Mouse (Mus musculus): Measurements from ENCODE around the gene Taar8a. TPM values are rescaled to one million over a fixed set of nuclear protein-coding genes. Genes with fewer than 3 reads are reported as not detected.
"Not testable (repeated sequence)": the region's sequence is repeated elsewhere in the genome, so short reads cannot be mapped to it uniquely, and the experiment has no call there.

Gene Taar8a
- polyA plus RNA-seq, 1 experiment from 2014 or later = not detected

DNA sequence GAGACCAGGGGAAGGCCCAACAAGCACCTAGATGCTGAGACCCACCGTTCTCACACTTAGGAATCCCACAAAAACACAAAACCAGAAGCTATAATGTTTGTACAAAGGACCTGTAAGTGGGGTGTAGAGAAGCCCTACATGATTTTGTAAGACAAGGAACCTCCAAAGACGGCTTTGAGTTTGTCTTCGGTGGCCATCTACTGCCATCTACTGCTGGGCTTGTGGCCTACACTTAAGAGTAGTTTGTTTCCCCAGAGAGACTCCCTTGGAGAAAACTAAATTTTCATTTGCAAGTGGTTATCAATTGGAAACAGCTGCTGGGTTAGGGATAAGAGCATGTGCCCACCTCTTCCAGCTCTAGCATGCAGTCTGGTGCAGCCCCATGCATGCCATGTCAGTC lies 3.9 kb downstream of the Taar8a start:
- DNase-seq (ENCODE audit: low spot score) (peak; percentile 62), ATAC-seq (ENCODE audit: low FRiP score) (no peak)
- Histone ChIP-seq H3K27ac (no peak overlapping the region), H3K9me3 (ENCODE audit: control insufficient read depth, low read length) (no peaks in the 10 kb centered on the region), H3K4me2 (replicated peaks) (no peak overlapping the region), H3K4me3 (replicated peaks; ENCODE audit: low read length) (no peak overlapping the region), H3K4me1 (replicated peaks; ENCODE audit: control insufficient read depth, insufficient read depth, low read length) (no peaks in the 10 kb centered on the region), H3K27me3 (ENCODE audit: control insufficient read depth, insufficient read depth, low read length) (no peaks in the 10 kb centered on the region), H3K9ac (no peak overlapping the region), H3K36me3 (replicated peaks; ENCODE audit: control insufficient read depth, insufficient read depth) (no peaks in the 10 kb centered on the region)
- 44% methylated on average over 3 of the region's 3 CpGs for WGBS

DNA sequence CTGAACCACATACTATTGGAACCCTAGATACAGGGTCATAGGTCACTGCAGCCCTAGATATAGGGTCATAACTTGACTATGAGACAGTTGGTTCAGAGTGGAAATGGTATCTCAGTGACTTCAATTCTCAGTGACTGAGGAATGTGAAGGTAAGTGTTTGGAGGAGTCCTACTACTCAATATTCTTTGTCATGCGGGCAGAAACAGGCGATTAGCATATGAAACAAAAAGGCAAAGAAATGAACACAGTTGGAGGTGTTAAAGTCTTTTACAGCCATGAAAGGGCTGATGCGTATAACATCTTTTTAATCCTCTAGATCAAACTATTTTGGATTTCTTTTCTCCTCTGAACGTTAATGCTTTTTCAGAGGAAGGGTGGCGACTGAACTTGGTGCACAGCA lies 9.6 kb downstream of the Taar8a start:
- Histone ChIP-seq H3K4me3 (replicated peaks; ENCODE audit: low read length) (no peak overlapping the region), H3K4me2 (replicated peaks) (no peak overlapping the region), H3K27ac (no peak overlapping the region), H3K9me3 (ENCODE audit: control insufficient read depth, low read length) (no peaks in the 10 kb centered on the region), H3K9ac (no peak overlapping the region), H3K27me3 (ENCODE audit: control insufficient read depth, insufficient read depth, low read length) (no peaks in the 10 kb centered on the region), H3K4me1 (replicated peaks; ENCODE audit: control insufficient read depth, insufficient read depth, low read length) (no peaks in the 10 kb centered on the region), H3K36me3 (replicated peaks; ENCODE audit: control insufficient read depth, insufficient read depth) (no peaks in the 10 kb centered on the region)
- 55% methylated on average over 5 of the region's 5 CpGs for WGBS
- no peak for DNase-seq (ENCODE audit: low spot score)
- no peak for ATAC-seq (ENCODE audit: low FRiP score)

DNA sequence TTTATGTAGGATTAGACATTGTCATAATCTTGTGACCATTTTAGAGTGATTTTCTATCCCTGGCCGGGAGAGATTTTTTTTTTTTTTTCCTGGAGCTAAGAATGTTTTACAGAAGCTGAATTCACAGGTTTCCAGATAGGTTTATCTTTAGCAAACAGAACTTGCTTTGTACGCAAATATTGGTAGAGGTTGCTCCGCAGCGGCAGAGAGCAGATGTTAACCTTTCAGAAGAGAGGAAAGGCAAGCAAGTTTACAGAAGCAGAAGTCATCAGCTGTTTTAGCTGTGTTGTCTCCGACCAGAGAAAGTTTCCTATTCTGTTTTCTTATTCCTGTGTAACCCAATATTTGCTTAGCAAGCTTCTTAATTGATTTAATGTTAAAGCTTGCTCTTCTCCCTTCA lies 10.3 kb downstream of the Taar8a start:
- H3K4me3 ChIP-seq (replicated peaks; ENCODE audit: low read length) = no peak overlapping the region
- H3K36me3 ChIP-seq (replicated peaks; ENCODE audit: control insufficient read depth, insufficient read depth) = no peaks in the 10 kb centered on the region
- H3K9me3 ChIP-seq (ENCODE audit: control insufficient read depth, low read length) = no peaks in the 10 kb centered on the region
- H3K9ac ChIP-seq = no peak overlapping the region
- H3K4me2 ChIP-seq (replicated peaks) = no peak overlapping the region
- no peak for DNase-seq (ENCODE audit: low spot score)
- ATAC-seq (ENCODE audit: low FRiP score) = no peak
- WGBS = 87% methylated on average over 5 of the region's 5 CpGs
- no peak overlapping the region for H3K27ac ChIP-seq
- H3K27me3 ChIP-seq (ENCODE audit: control insufficient read depth, insufficient read depth, low read length) = no peaks in the 10 kb centered on the region
- no peaks in the 10 kb centered on the region for H3K4me1 ChIP-seq (replicated peaks; ENCODE audit: control insufficient read depth, insufficient read depth, low read length)

DNA sequence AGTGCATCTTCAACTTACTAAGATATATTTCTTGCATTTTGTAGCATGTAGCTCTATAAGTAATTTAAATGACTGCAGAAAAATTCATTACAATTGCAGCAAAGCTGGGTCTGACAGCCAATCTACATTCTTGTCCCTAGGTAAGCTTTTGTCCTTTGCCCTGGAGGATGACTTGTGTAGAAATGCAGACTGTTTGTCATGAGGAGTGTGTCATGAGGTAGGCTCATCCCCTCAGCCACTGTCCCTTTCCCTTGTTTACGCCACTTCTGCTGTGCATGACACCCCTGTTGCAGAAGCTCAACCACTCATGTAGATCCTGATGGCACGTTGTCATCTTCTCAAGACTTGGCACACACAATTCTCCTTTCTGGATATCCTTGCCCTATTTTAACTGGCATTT lies 10.9 kb downstream of the Taar8a start:
- DNase-seq (ENCODE audit: low spot score) = no peak

DNA sequence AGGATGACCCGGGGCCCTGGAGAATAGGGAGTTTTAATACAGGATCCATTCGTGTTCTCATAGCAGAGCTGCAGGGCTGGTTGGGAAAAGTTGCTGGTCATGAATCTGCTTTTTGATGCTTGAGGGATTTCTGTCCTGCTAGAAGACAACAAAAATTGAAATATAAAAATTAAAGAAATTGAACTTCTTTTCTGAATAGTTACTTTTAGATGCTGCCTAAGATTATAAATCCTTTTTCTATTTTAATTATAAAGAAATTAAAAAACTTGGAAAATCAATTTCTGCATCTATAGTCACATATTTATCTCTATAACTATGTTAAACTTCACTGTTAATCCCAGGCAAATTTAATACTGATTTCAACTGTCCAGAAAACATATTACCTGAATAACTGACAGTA lies 15.9 kb downstream of the Taar8a start, which contains the start of gene Taar8b:
Taar8b (minus strand) TSS at position 101 of the 400 bp plus-strand sequence.
- Histone ChIP-seq H3K4me3 (replicated peaks; ENCODE audit: low read length) (no peak within 1 kb of the TSS), H3K27ac (no peak within 1 kb of the TSS), H3K9ac (no peak within 1 kb of the TSS), H3K36me3 (replicated peaks; ENCODE audit: control insufficient read depth, insufficient read depth) (no peaks in the 10 kb centered on the region), H3K9me3 (ENCODE audit: control insufficient read depth, low read length) (no peaks in the 10 kb centered on the region), H3K27me3 (ENCODE audit: control insufficient read depth, insufficient read depth, low read length) (no peaks in the 10 kb centered on the region), H3K4me2 (replicated peaks) (no peak within 1 kb of the TSS), H3K4me1 (replicated peaks; ENCODE audit: control insufficient read depth, insufficient read depth, low read length) (no peaks in the 10 kb centered on the region)
- DNase-seq (ENCODE audit: low spot score) = no peak
- 74% methylated on average over 2 of the region's 2 CpGs for WGBS
- ATAC-seq (ENCODE audit: low FRiP score) = no peak

More for the DNA sequence above, 10.9 kb downstream of the Taar8a start:
- Histone ChIP-seq H3K9me3 (ENCODE audit: control insufficient read depth, low read length) (no peaks in the 10 kb centered on the region), H3K4me3 (replicated peaks; ENCODE audit: low read length) (no peak overlapping the region), H3K36me3 (replicated peaks; ENCODE audit: control insufficient read depth, insufficient read depth) (no peaks in the 10 kb centered on the region), H3K27ac (no peak overlapping the region), H3K27me3 (ENCODE audit: control insufficient read depth, insufficient read depth, low read length) (no peaks in the 10 kb centered on the region), H3K4me1 (replicated peaks; ENCODE audit: control insufficient read depth, insufficient read depth, low read length) (no peaks in the 10 kb centered on the region), H3K4me2 (replicated peaks) (no peak overlapping the region), H3K9ac (no peak overlapping the region)
- WGBS = 89% methylated on average over 2 of the region's 2 CpGs
- no peak for ATAC-seq (ENCODE audit: low FRiP score)

DNA sequence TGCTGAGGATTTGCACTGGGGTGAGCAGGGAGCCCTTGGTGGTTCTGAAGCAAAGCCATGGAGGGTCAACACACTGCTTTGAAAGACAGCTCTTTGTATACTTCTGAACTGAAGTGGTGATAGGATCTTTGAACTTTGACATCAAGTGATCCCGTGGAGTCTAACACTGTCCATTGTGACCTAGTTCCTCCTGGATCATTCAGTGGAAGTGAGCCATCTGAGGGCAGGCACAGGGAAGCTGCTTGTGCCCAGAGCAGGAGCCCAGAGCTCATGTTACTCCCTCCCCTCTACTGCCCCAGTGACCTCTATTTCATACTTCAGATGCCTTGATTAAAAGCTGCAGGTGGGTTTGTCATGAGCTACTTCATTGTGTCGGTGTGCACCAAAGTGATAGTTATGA lies 20.7 kb downstream of the Taar8a start:
- ATAC-seq (ENCODE audit: low FRiP score); H3K27ac ChIP-seq; H3K4me1 ChIP-seq (replicated peaks; ENCODE audit: control insufficient read depth, insufficient read depth, low read length); DNase-seq (ENCODE audit: low spot score); H3K4me3 ChIP-seq (replicated peaks; ENCODE audit: low read length); H3K4me2 ChIP-seq (replicated peaks); H3K27me3 ChIP-seq (ENCODE audit: control insufficient read depth, insufficient read depth, low read length); H3K36me3 ChIP-seq (replicated peaks; ENCODE audit: control insufficient read depth, insufficient read depth); H3K9ac ChIP-seq; H3K9me3 ChIP-seq (ENCODE audit: control insufficient read depth, low read length): not testable (repeated sequence)
- 65% methylated on average over 2 of the region's 2 CpGs for WGBS

DNA sequence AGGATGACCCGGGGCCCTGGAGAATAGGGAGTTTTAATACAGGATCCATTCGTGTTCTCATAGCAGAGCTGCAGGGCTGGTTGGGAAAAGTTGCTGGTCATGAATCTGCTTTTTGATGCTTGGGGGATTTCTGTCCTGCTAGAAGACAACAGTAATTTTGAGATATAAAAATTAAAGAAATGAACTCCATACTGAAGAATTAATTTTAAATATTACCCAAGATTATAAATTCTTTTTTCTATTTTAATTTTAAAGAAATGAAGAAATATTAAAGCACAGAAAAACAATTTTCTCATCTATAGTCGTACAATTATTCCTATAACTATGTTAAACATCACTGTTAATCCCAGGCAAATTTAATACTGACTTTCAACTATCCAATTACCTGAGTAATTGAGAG lies 25.5 kb downstream of the Taar8a start, which contains the start of gene Taar8c:
Taar8c (minus strand) TSS at position 101 of the 400 bp plus-strand sequence.
- H3K4me2 ChIP-seq (replicated peaks); H3K4me1 ChIP-seq (replicated peaks; ENCODE audit: control insufficient read depth, insufficient read depth, low read length); DNase-seq (ENCODE audit: low spot score); H3K9ac ChIP-seq; ATAC-seq (ENCODE audit: low FRiP score); H3K27me3 ChIP-seq (ENCODE audit: control insufficient read depth, insufficient read depth, low read length); H3K9me3 ChIP-seq (ENCODE audit: control insufficient read depth, low read length); H3K27ac ChIP-seq; H3K4me3 ChIP-seq (replicated peaks; ENCODE audit: low read length); H3K36me3 ChIP-seq (replicated peaks; ENCODE audit: control insufficient read depth, insufficient read depth): not testable (repeated sequence)
- 91% methylated on average over 1 of the region's 3 CpGs for WGBS

DNA sequence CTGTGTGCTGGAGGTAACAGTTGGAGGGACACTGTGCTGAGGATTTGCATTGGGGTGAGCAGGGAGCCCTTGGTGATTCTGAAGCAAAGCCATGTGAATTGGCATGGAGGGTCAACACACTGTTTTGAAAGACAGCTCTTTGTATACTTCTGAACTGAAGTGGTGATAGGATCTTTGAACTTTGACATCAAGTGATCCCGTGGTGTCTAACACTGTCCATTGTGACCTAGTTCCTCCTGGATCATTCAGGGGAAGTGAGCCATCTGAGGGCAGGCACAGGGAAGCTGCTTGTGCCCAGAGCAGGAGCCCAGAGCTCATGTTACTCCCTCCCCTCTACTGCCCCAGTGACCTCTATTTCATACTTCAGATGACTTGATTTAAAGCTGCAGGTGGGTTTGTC lies 27.0 kb downstream of the Taar8a start:
- not testable (repeated sequence) for H3K36me3 ChIP-seq (replicated peaks; ENCODE audit: control insufficient read depth, insufficient read depth); H3K9me3 ChIP-seq (ENCODE audit: control insufficient read depth, low read length); H3K9ac ChIP-seq; DNase-seq (ENCODE audit: low spot score); H3K4me3 ChIP-seq (replicated peaks; ENCODE audit: low read length); H3K4me2 ChIP-seq (replicated peaks); H3K27me3 ChIP-seq (ENCODE audit: control insufficient read depth, insufficient read depth, low read length); H3K27ac ChIP-seq; ATAC-seq (ENCODE audit: low FRiP score); H3K4me1 ChIP-seq (replicated peaks; ENCODE audit: control insufficient read depth, insufficient read depth, low read length)
- WGBS = 48% methylated on average over 1 of the region's 1 CpGs

DNA sequence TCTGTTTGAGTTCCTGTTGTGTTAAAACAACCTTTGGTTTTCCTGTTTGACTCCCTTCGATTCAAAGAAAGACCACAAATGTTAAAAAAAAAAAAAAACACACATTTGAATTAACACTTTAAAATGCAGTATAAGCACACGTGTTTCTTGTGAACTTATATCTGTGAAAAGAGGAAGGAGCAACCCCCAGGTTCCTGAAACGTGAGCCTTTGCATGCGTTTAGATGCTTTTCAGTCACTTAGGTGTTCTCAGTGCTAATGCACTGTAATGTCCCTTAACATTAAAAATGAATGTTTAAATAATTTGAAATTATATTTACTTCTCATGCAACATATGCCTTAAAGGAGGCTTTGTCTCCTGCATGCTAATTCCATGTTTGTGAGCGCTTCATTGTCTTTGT lies 31.4 kb downstream of the Taar8a start:
- H3K36me3 ChIP-seq (replicated peaks; ENCODE audit: control insufficient read depth, insufficient read depth) = no peaks in the 10 kb centered on the region
- no peaks in the 10 kb centered on the region for H3K9me3 ChIP-seq (ENCODE audit: control insufficient read depth, low read length)
- no peak overlapping the region for H3K4me3 ChIP-seq (replicated peaks; ENCODE audit: low read length)
- no peak for DNase-seq (ENCODE audit: low spot score)
- H3K9ac ChIP-seq = no peak overlapping the region
- H3K27me3 ChIP-seq (ENCODE audit: control insufficient read depth, insufficient read depth, low read length) = no peaks in the 10 kb centered on the region
- H3K4me1 ChIP-seq (replicated peaks; ENCODE audit: control insufficient read depth, insufficient read depth, low read length) = no peaks in the 10 kb centered on the region
- no peak overlapping the region for H3K27ac ChIP-seq
- H3K4me2 ChIP-seq (replicated peaks) = no peak overlapping the region
- ATAC-seq (ENCODE audit: low FRiP score) = no peak
- WGBS = 67% methylated on average over 5 of the region's 5 CpGs

DNA sequence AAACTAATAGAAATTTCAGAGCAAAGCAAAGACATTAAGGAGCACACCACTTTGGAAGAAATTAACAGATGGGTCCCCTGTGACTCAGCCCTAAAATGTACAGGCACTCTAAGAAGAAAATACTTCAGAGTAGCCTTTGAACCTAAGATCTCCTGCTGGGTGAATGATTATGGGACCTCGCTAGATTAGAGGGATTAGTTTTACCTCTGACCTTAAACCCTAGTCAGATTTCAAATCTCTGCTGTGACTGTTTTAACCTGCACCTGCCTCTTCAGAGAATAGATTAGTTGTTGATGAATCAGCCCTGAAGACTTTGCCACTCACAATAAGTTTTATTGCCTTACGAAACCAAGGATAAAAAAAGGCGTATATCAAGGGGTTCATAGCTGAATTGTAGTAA lies 31.9 kb downstream of the Taar8a start:
- H3K9ac ChIP-seq = no peak overlapping the region
- H3K4me2 ChIP-seq (replicated peaks) = no peak overlapping the region
- no peak for ATAC-seq (ENCODE audit: low FRiP score)
- H3K9me3 ChIP-seq (ENCODE audit: control insufficient read depth, low read length) = no peaks in the 10 kb centered on the region
- H3K27ac ChIP-seq = no peak overlapping the region
- no peak for DNase-seq (ENCODE audit: low spot score)
- H3K4me1 ChIP-seq (replicated peaks; ENCODE audit: control insufficient read depth, insufficient read depth, low read length) = no peaks in the 10 kb centered on the region
- WGBS = 62% methylated on average over 3 of the region's 3 CpGs
- no peaks in the 10 kb centered on the region for H3K36me3 ChIP-seq (replicated peaks; ENCODE audit: control insufficient read depth, insufficient read depth)
- no peaks in the 10 kb centered on the region for H3K27me3 ChIP-seq (ENCODE audit: control insufficient read depth, insufficient read depth, low read length)
- no peak overlapping the region for H3K4me3 ChIP-seq (replicated peaks; ENCODE audit: low read length)
